Mouse (Mus musculus) ES-Bruce4 (cell line): ENCODE data around the gene Akap5. TPM values are rescaled to one million over a fixed set of nuclear protein-coding genes. Genes with fewer than 3 reads are reported as not detected.

Source experiments
- H3K27ac ChIP-seq: 2 replicates; pipeline ENCODE4 v1.5.1; 2012; ENCODE audit warnings: low read length, inconsistent platforms; ENCODE audit not compliant: insufficient read depth
- H3K27me3 ChIP-seq: 2 replicates; pipeline ENCODE4 v1.6.1; 2012; ENCODE audit warnings: mild to moderate bottlenecking, low read length, inconsistent platforms; ENCODE audit not compliant: control insufficient read depth, poor library complexity, insufficient read depth, severe bottlenecking
- H3K36me3 ChIP-seq: 2 replicates; pipeline ENCODE4 v1.6.1; 2012; ENCODE audit warnings: inconsistent platforms, mild to moderate bottlenecking, low read length, moderate library complexity; ENCODE audit not compliant: control insufficient read depth, poor library complexity, insufficient read depth, severe bottlenecking
- H3K4me1 ChIP-seq: one replicate; pipeline ENCODE4 v1.8.1; 2011; ENCODE audit warnings: low read length; ENCODE audit not compliant: control insufficient read depth, insufficient read depth
- H3K4me3 ChIP-seq: 2 replicates; pipeline ENCODE4 v1.5.1; 2011; ENCODE audit warnings: low read depth, mild to moderate bottlenecking, low read length
- H3K9ac ChIP-seq: 2 replicates; pipeline ENCODE4 v1.6.1; 2012; ENCODE audit warnings: low read depth, mild to moderate bottlenecking, inconsistent platforms; ENCODE audit not compliant: poor library complexity, severe bottlenecking
- H3K9me3 ChIP-seq: replicated peaks from 2 replicates; pipeline ENCODE4 v1.6.1; 2012; ENCODE audit warnings: mild to moderate bottlenecking, low read length, inconsistent platforms; ENCODE audit not compliant: control insufficient read depth, poor library complexity, insufficient read depth, severe bottlenecking
- CTCF ChIP-seq: IDR thresholded peaks from one replicate; pipeline ENCODE4 v1.8.1; 2011; ENCODE audit warnings: low read depth, low read length
- EP300 ChIP-seq: IDR thresholded peaks from 2 replicates; pipeline ENCODE4 v1.6.1; 2011; ENCODE audit warnings: low read depth, low read length; ENCODE audit not compliant: insufficient read depth
- POLR2A ChIP-seq: IDR thresholded peaks from one replicate; pipeline ENCODE4 v1.8.1; 2011; ENCODE audit warnings: low read length; ENCODE audit not compliant: insufficient read depth
- polyA plus RNA-seq: library from polyadenylated mRNA; stranded (reverse); fragments of >200 nt; gene quantifications from 2 replicates; pipeline ENCODE4 v1.2.4, GENCODE M21; 2011; ENCODE audit warnings: low read depth; ENCODE audit not compliant: missing spikeins, insufficient read depth, insufficient read length

The Akap5 gene
- polyA plus RNA-seq, 1 experiment, result 11.1 TPM

DNA sequence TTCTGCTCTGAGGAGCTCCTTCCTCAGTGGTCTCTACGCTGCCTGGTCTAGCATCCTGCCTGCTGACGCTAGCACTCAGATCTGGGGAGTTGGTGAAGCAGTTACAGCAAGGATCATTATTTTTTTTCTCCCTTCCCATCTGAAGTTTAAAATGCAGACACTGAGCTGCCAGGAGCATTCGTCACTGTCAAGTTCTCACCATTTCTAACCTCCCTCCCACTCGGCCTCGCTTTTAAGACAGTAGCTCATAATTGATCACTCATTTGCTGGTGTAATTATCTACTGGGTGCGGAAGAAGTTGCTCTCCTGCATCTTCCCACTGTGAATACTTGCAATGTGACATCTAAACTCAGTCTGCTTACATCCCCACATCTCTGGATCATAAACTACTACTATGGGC is 39.3 kb upstream of the Akap5 start:
- Histone ChIP-seq H3K36me3 (peaks cover 74% of the 10 kb centered on the region), H3K27ac (no peak overlapping the region), H3K9ac (no peak overlapping the region), H3K4me1 (no peaks in the 10 kb centered on the region), H3K4me3 (no peak overlapping the region), H3K27me3 (no peaks in the 10 kb centered on the region), H3K9me3 (no peaks in the 10 kb centered on the region)
- TF ChIP-seq CTCF, result no peak
- TF ChIP-seq EP300, result no peak
- no peak for TF ChIP-seq POLR2A

DNA sequence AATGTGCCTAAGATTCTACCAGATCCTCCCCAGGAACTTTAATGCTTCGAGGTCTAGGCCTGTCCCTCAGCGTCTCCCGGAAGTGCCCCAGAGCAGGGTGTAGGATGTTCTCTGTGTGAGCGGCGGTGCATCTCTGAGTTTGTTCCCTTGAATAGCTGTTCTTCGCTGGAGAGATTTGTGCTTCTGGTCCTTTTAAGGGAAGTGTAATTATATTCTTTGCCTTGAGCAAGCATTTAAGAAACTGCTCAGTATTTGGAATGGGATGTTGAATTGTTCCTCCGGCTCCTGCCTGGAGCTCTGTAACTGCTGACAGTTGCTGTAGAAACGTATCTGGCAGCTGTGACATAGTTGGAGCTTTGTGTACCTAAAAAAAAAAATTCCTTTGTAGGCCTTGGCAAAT is 36.7 kb upstream of the Akap5 start:
- Histone ChIP-seq H3K4me3 (no peak overlapping the region), H3K9me3 (no peaks in the 10 kb centered on the region), H3K4me1 (no peaks in the 10 kb centered on the region), H3K9ac (no peak overlapping the region), H3K36me3 (peaks cover 73% of the 10 kb centered on the region), H3K27ac (no peak overlapping the region), H3K27me3 (no peaks in the 10 kb centered on the region)
- TF ChIP-seq POLR2A, result no peak
- TF ChIP-seq EP300, result no peak
- TF ChIP-seq CTCF, result no peak

DNA sequence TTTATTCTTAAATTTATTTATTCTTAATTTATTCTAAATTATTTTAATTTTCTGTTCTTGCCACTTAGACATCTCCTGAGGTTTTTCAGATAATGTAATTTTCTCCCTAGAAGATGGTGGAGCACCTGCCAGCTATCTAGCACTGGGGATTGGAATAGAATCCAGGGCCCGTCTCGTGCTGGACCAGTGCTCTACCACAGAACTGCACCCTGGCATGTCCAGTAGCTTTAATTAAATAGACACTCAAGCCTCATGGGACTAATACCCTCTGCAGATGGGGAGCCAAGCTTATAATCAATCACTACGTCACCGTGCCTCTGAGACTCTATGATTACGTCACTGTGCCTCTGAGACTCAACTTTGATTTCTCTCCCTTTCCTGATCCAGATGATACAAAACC is 36.2 kb upstream of the Akap5 start:
- H3K36me3 ChIP-seq, result peaks cover 72% of the 10 kb centered on the region

DNA sequence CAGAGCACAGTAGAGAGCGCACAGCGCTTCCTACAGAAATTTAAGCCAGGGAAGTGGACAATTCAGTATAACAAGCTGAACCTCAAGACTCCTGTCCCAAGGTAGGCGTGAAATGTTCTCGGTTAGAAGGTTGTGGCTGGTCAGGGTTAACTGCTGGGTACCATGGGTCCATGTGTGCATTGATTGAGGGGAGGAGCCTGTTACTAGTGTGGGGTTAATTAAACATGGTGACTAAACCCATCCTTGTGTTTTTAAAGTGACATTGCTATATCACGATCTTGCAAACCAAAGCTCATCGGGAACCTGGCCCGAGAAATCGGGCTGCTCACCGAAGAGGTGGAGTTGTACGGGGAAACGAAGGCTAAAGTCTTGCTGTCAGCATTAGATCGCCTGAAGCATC is 35.3 kb upstream of the Akap5 start:
- no peak overlapping the region for H3K9ac ChIP-seq

More for the DNA sequence above, 36.2 kb upstream of the Akap5 start:
- Histone ChIP-seq H3K9ac (no peak overlapping the region), H3K9me3 (no peaks in the 10 kb centered on the region), H3K4me1 (no peaks in the 10 kb centered on the region), H3K27me3 (no peaks in the 10 kb centered on the region), H3K27ac (0 out of 2 replicates have a peak overlapping the region, but pooled peaks have one; percentile 2), H3K4me3 (no peak overlapping the region)
- no peak for TF ChIP-seq POLR2A
- TF ChIP-seq EP300, result no peak
- TF ChIP-seq CTCF, result no peak

DNA sequence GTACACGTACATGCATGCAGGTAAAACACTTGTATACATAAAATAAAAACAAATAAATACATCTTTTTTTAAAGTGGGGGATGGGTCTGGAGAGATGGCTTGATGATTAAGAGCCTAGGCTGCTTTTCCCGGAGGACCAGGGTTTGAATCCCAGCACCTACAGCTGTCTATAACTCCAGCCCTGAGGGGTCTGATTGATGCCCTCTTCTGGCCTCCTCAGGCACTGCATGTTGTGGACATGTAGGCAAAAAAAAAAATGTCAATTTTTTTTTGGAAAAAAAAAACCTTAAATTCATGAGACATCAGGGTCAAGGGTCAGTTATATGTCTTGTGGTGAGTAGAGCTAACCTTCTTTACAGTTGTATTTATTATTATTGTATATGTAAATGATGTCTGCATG is 34.4 kb upstream of the Akap5 start:
- H3K9me3 ChIP-seq, result no peaks in the 10 kb centered on the region
- no peak overlapping the region for H3K9ac ChIP-seq
- H3K36me3 ChIP-seq, result peaks cover 73% of the 10 kb centered on the region
- H3K4me1 ChIP-seq, result no peaks in the 10 kb centered on the region
- H3K27ac ChIP-seq, result no peak overlapping the region
- no peak overlapping the region for H3K4me3 ChIP-seq
- no peaks in the 10 kb centered on the region for H3K27me3 ChIP-seq
- TF ChIP-seq CTCF (peak; percentile 33), POLR2A (no peak), EP300 (no peak)

More for the DNA sequence above, 35.3 kb upstream of the Akap5 start:
- H3K4me1 ChIP-seq, result no peaks in the 10 kb centered on the region
- H3K9me3 ChIP-seq, result no peaks in the 10 kb centered on the region
- H3K27me3 ChIP-seq, result no peaks in the 10 kb centered on the region
- no peak overlapping the region for H3K27ac ChIP-seq
- H3K4me3 ChIP-seq, result no peak overlapping the region
- H3K36me3 ChIP-seq, result peaks cover 72% of the 10 kb centered on the region
- no peak for TF ChIP-seq POLR2A
- no peak for TF ChIP-seq CTCF

GRCm38 (mm10) chr12:76293192-76293591 is 31.5 kb upstream of the Akap5 start:
- no peaks in the 10 kb centered on the region for H3K4me1 ChIP-seq
- H3K9ac ChIP-seq, result no peak overlapping the region
- H3K27me3 ChIP-seq, result no peaks in the 10 kb centered on the region
- H3K4me3 ChIP-seq, result no peak overlapping the region
- H3K9me3 ChIP-seq, result no peaks in the 10 kb centered on the region
- no peak overlapping the region for H3K27ac ChIP-seq
- TF ChIP-seq POLR2A (no peak), CTCF (peak; percentile 86)
- H3K36me3 ChIP-seq, result peaks cover 89% of the 10 kb centered on the region
